Mouse (Mus musculus) lung, postnatal 4 days (tissue): ENCODE measurements around the gene Ewsr1.
A peak's percentile ranks its signal among the peaks of the same experiment; 100 is the strongest.
"Not testable (repeated sequence)": the region's sequence is repeated elsewhere in the genome, so short reads cannot be mapped to it uniquely, and the experiment has no call there.

Experiments used
- DNase-seq, 2 experiments: peaks; one replicate each; pipeline ENCODE4 v3.0.0; 2021

Gene Ewsr1

GRCm38 (mm10) chr11:5096480-5097020 is 2.5 kb downstream of the Ewsr1 start:
- DNase-seq: no peak

GRCm38 (mm10) chr11:5095877-5096276 is 3.2 kb downstream of the Ewsr1 start:
- DNase-seq: no peak

DNA sequence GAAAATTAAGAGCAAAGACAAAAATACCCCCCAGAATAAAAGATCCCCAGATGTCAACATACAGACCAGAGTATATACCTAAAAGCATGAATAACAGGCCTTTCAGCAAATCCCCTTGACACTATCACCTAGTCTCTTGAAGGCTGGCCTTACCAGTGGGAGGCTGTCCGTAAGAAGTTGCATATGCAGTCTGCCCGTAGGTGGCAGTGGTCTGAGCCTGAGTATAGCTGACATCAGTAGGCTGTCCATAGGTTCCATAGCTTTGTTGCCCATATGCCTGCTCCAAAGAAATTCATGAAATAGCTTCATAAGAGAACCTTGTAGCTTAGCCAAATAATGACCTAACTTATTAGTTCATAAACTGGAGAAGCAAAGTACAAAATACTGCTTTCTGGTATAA is 7.4 kb downstream of the Ewsr1 start:
- peak in 1 of 2 experiments; percentile 22 for DNase-seq

DNA sequence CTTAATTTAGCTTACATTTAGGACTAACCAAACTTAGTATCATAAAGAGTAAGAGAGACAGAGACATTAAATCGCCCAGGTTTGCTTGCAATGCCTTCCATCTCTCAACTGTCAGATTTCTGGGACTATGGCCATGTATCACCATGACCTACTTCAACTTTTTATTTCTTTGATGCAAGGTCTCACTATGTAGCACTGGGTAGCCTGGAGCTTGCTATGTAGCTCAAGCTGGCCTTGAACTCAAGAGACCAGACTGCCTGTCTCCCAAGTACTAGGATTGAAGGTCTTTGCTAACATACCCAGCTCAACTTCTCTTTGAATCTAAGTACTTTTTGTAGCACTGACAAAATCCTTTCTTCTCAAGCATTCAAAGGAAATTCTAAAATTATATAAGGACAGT is 9.9 kb downstream of the Ewsr1 start:
- DNase-seq: no peak

DNA sequence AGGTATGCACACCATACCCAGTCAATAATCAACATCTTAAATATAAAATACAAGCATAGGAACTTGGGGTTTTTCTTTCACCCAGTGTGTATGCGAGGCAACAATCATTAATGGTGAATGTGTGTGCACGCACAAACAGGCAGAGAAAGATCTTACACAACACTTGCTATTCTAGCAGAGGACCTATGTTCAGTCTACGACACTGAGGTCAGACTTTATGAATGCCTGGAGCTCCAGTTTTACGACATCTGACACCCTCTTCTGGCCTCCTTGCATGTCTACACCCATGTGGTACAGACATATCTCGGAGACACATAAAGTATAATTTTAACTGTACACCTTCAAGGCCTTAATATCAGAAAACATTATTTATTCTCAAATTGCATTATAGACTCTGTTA is 22.2 kb downstream of the Ewsr1 start:
- DNase-seq: not testable (repeated sequence)

DNA sequence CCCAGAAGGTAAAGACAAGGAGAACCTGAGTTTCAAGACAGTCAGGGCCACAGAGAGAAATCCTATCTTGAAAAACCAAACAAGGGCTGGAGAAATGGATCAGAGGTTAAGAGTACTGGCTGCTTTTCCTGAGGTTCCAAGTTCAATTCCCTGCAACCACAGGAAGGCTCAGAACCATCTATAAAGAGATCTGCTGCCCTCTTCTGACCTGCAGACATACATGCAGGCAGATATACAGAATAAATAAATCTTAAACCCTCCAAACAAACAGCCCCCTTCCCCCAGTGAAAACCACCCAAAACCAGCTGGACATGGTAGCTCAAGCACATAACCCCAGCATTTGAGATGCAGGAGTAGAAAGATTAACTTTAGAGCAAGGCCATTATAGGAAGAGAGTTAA is 23.3 kb downstream of the Ewsr1 start:
- no peak for DNase-seq

- peak in 1 of 2 experiments; percentile 34 for DNase-seq
Observed at GRCm38 (mm10) chr11:5074882-5075281, 24.2 kb downstream of the Ewsr1 start.

DNA sequence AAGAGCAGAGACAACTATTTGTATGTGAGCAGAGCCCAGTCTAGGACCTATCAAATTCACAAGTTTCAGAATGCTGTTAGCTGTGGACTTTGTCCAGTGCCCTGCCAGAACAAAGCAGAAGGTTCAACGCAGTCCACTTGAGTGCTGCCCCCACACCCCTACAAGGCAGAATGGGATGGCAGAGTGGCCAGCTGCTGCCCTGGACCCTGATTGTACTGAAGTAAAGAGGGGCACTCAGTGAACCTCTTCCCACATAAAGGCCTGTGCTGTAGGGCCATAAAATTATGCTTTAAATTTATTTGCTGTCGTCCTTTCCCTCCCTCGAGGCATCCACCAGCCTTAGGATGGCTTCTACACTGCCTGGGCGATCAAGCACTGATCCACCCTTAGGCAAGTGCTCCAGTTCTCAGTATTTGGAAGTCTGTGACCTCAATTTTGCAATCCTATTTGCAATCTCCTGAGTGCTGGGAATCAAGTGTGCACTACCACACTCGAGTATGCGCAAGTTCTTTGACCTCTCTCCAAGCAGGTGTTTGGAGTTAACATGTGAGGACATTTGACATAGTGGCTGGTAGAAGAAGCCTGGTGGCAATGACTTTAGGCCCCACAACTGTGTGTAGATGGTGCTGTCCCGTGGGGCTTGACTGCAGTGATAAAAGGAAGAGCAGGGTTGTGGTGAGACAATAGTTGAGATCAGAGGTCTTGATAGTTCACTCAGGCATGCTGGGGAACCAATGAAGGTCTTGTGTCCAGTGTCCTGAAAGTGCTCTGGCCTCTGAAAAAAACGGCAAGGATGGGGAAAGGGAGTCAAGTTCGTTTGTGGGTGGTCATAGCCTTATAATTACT is 30.7 kb downstream of the Ewsr1 start:
- DNase-seq: peak in 1 of 2 experiments; percentile 35

GRCm38 (mm10) chr11:5067063-5067462 is 32.0 kb downstream of the Ewsr1 start:
- no peak for DNase-seq

DNA sequence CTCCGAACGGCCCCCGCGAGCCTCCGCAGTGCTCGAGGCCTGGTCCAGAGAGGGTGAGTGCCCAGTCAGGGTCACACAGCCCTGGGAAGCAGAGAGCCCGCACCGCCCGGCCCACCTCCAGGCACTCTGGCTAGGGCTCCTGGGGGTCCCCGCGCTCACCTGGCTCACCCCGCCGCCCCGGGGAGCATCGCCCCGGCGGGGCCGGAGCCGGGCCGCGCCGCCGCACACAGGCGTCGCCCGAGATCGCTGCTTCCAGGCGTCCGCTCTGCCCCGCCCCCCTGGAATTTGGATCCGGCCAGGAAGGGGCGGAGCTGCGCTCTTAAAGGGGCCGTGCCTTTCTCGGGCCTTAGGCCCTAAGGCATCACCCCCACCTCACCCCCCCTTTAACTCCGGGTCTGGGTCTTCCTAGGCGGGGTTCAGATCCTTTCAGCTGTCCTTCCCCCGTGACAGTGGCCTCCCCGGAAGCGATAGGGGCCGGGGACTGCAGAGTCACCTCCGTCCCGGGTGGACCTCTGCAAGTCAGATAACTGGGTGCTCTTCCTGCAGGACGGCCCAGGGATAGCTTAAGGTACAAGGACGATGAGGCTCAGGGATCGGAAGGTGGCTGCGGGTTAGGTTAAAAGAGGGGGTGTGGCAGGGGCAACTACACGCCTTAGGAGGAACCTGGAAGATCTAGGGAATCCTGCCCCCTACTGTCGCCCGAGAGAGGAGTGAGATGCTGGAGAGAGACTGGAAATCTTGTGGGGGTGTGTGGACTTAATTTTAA is 33.8 kb downstream of the Ewsr1 start, which contains the start of gene Gas2l1:
Gas2l1 (minus strand) TSS at position 272 of the 766 bp plus-strand sequence.
- DNase-seq: peak; percentile 92 to 93

DNA sequence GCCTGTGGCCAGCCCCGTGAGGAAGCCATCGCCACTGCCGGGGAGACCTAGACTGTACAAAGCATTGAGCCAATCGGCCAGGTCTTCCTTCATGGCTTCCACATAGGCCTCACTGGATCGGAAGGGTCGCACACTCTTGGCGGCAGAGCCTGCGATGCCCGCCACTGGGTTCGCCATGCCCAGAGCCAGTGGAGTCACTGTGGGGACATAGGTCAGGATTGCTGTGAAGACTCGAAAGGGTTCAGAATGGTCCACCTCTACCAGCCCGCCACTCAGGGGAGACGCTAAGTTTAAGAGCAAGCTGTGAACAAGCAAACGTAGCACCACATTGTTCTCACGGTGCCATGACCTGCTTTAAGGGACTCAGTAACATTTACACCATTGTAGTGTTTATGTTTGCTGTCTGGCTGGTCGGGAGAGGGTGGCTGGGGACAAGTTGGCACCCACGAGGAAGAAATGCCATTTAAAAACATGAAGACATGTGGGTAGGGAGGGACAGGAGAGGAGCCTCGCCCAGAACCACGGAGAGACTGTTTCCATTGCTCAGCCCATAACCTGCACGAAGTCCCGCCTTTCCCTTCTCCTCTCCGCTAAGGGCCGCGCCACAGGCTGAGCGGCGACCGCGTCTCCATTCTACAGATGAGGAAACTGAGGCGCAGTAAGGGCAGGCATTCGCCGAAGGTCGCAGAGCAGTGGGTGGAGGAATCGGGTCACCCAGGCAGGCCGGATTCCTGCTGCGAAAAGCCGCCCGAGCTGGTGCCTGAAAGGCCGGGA is 34.6 kb downstream of the Ewsr1 start:
- peak in 1 of 2 experiments; percentile 38 for DNase-seq

- peak; percentile 30 to 43 for DNase-seq
Observed at GRCm38 (mm10) chr11:5063561-5064281, 35.3 kb downstream of the Ewsr1 start.

GRCm38 (mm10) chr11:5062860-5063505 is 36.1 kb downstream of the Ewsr1 start:
- no peak for DNase-seq

DNA sequence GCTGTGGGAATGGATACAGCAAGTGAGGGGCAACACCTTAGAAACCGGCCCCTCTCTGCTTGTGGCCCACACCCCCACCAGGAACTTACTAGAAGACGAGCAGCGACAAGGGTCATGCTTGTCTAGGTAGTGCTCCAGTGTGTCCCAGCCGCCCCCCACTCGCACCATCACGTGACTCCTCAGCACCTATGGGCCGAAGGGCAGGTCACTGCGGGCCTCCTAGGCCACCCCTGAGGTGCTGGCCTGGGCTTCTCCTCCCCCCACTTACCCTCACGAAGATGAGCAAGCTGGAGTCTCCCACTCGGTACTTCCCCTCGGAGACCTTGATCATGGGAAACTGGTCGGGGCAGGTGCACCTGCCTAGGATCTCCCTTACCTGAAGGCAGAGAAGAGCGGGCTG is 36.7 kb downstream of the Ewsr1 start:
- DNase-seq: peak in 1 of 2 experiments; percentile 18

GRCm38 (mm10) chr11:5061413-5062139 is 37.5 kb downstream of the Ewsr1 start:
- peak; percentile 94 for DNase-seq

GRCm38 (mm10) chr11:5060756-5061412 is 38.2 kb downstream of the Ewsr1 start:
- no peak for DNase-seq

- DNase-seq: peak; percentile 62 to 67
Observed at GRCm38 (mm10) chr11:5059704-5060156, 39.3 kb downstream of the Ewsr1 start.

DNA sequence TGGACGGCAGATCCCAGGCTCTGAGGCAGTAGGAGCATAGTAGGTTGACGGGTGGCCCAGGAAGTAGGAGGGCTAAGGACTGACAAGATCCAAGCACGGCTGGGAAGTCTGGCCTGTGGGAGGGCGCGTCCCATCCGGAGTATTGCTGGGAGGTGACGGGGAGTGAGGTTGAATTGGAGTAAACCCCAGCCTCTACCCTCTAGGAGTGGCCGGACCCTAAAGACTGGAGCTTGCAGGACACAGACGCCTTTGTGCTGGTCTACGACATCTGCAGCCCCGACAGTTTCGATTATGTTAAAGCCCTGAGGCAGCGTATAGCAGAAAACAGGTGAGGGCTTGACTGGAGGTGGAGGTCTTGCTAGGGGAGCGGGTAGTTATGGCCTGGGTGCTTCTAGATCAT is 39.8 kb downstream of the Ewsr1 start:
- no peak for DNase-seq

DNA sequence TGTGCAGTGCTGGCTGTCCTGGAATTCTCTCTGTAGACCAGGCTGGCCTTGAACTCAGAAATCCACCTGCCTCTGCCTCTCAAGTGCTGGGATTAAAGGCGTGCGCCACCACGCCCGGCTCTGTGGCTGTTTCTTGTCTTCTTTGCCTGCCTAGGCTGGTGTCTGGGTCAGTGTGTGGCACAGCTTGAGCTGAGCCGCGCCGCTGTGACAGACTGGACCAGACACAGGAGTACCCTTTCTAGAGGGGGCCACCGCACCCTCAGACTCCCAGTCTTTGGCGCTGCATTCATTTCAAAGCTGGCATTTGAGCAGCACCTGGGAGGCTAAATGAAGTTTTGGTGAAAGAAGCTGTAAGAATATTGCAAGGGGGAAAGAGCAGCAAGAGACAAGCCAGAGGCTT is 40.3 kb downstream of the Ewsr1 start:
- no peak for DNase-seq
